Mouse (Mus musculus) megakaryocyte, embryonic 14.5 days (primary cell): ENCODE results near the gene Tac4.

ENCODE experiments used
- FLI1 ChIP-seq: IDR thresholded peaks from 2 replicates; pipeline ENCODE4 v1.6.1; 2012; ENCODE audit warnings: low read length, inconsistent platforms, mixed read lengths
- GATA1 ChIP-seq: IDR thresholded peaks from 3 replicates; pipeline ENCODE4 v1.6.1; 2012; ENCODE audit warnings: mixed read lengths, low read length, inconsistent platforms, borderline replicate concordance

DNA sequence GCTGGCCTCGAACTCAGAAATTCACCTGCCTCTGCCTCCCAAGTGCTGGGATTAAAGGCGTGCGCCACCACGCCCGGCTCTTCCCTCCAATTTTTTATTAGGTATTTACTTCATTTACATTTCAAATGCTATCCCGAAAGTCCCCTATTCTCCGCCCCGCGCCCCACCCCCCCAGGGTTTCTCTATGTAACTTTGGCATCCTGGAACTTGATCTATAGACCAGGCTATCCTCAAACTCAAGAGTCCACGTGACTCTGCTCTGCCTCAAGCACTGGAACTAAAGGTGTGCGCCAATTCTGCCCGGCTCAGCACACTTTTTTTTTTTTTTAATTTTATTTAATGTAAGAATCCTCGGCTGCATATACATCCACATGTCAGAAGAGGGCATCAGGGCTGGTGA, 34.4 kb downstream of the Tac4 start:
- no peak for TF ChIP-seq GATA1
- TF ChIP-seq FLI1, result no peak
